Mouse (Mus musculus): Measurements from ENCODE around the gene Chac1. TPM values are rescaled to one million over a fixed set of nuclear protein-coding genes. Genes with fewer than 3 reads are reported as not detected.

The Chac1 gene
- total and polyA plus RNA-seq, 2 experiments from 2014 or later: 0.11 to 0.52 TPM

GRCm38 (mm10) chr2:119379455-119379854 lies 28.4 kb downstream of the Chac1 start:
- no peak for ATAC-seq (ENCODE audit: insufficient read depth, low read depth)
- Histone ChIP-seq H3K27me3 (ENCODE audit: control insufficient read depth, insufficient read depth, low read length) (no peaks in the 10 kb centered on the region), H3K27ac (ENCODE audit: low read depth) (no peak overlapping the region), H3K4me2 (ENCODE audit: low read depth, low read length) (no peak overlapping the region), H3K9ac (replicated peaks; ENCODE audit: low read depth, low read length) (no peak overlapping the region), H3K9me3 (replicated peaks; ENCODE audit: control insufficient read depth, low read length) (no peaks in the 10 kb centered on the region), H3K4me1 (ENCODE audit: control insufficient read depth, insufficient read depth) (no peaks in the 10 kb centered on the region), H3K4me3 (ENCODE audit: low read depth, low read length) (no peak overlapping the region), H3K36me3 (replicated peaks; ENCODE audit: control insufficient read depth, insufficient read depth, low read length) (peaks cover 84% of the 10 kb centered on the region)
- 71% methylated on average over 3 of the region's 3 CpGs for whole genome bisulfite sequencing
- DNase-seq (ENCODE audit: low spot score): no peak
- no peak for TF ChIP-seq EP300 (IDR thresholded peaks at IDR 0.05; ENCODE audit: low read depth)
- TF ChIP-seq CTCF (IDR thresholded peaks at IDR 0.05; ENCODE audit: low read depth): no peak

GRCm38 (mm10) chr2:119388266-119388665 lies 37.2 kb downstream of the Chac1 start:
- 46% methylated on average over 1 of the region's 1 CpGs for WGBS
- TF ChIP-seq CTCF (IDR thresholded peaks at IDR 0.05; ENCODE audit: low read depth) (no peak), EP300 (IDR thresholded peaks at IDR 0.05; ENCODE audit: low read depth) (no peak)
- Histone ChIP-seq H3K27ac (ENCODE audit: low read depth) (no peak overlapping the region), H3K4me3 (ENCODE audit: low read depth, low read length) (no peak overlapping the region), H3K4me2 (ENCODE audit: low read depth, low read length) (no peak overlapping the region), H3K27me3 (ENCODE audit: control insufficient read depth, insufficient read depth, low read length) (no peaks in the 10 kb centered on the region), H3K4me1 (ENCODE audit: control insufficient read depth, insufficient read depth) (no peaks in the 10 kb centered on the region), H3K36me3 (replicated peaks; ENCODE audit: control insufficient read depth, insufficient read depth, low read length) (peaks cover 56% of the 10 kb centered on the region), H3K9me3 (replicated peaks; ENCODE audit: control insufficient read depth, low read length) (no peaks in the 10 kb centered on the region), H3K9ac (replicated peaks; ENCODE audit: low read depth, low read length) (no peak overlapping the region)
- ATAC-seq (ENCODE audit: insufficient read depth, low read depth) (no peak), DNase-seq (ENCODE audit: low spot score) (no peak)

- ATAC-seq (ENCODE audit: insufficient read depth, low read depth) (no peak), DNase-seq (ENCODE audit: low spot score) (no peak)
- H3K4me2 ChIP-seq (ENCODE audit: low read depth, low read length): no peak overlapping the region
- H3K9me3 ChIP-seq (replicated peaks; ENCODE audit: control insufficient read depth, low read length): no peaks in the 10 kb centered on the region
- TF ChIP-seq EP300 (IDR thresholded peaks at IDR 0.05; ENCODE audit: low read depth) (no peak), CTCF (IDR thresholded peaks at IDR 0.05; ENCODE audit: low read depth) (no peak)
- H3K9ac ChIP-seq (replicated peaks; ENCODE audit: low read depth, low read length): no peak overlapping the region
- H3K27me3 ChIP-seq (ENCODE audit: control insufficient read depth, insufficient read depth, low read length): no peaks in the 10 kb centered on the region
- H3K4me3 ChIP-seq (ENCODE audit: low read depth, low read length): no peak overlapping the region
- no peaks in the 10 kb centered on the region for H3K4me1 ChIP-seq (ENCODE audit: control insufficient read depth, insufficient read depth)
- H3K36me3 ChIP-seq (replicated peaks; ENCODE audit: control insufficient read depth, insufficient read depth, low read length): peaks cover 59% of the 10 kb centered on the region
- H3K27ac ChIP-seq (ENCODE audit: low read depth): no peak overlapping the region
- 89% methylated on average over 4 of the region's 4 CpGs for WGBS
These were observed 39.0 kb downstream of the Chac1 start for GRCm38 (mm10) chr2:119389992-119390391.

DNA sequence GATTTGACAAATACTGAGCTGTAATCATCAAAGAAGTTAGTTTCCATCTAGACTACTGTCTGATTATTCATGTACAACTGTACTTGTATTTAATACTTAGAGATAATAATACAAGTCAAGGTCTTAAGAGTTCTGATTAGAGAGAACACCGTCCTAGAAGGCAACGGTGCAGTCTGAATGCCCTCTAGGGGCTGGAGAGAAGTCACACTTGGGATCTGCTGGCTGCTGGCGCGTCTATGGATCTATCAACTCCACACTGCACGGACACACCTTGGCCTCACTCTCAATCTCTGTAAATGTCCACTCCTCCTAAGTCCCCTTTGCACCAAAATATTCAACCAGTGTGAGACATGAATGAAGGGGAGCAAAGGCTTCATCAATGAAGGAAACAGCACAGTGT lies 47.2 kb downstream of the Chac1 start:
- no peak overlapping the region for H3K9ac ChIP-seq (replicated peaks; ENCODE audit: low read depth, low read length)
- DNase-seq (ENCODE audit: low spot score): no peak
- H3K36me3 ChIP-seq (replicated peaks; ENCODE audit: control insufficient read depth, insufficient read depth, low read length): peaks cover 58% of the 10 kb centered on the region
- no peak for ATAC-seq (ENCODE audit: insufficient read depth, low read depth)
- H3K4me1 ChIP-seq (ENCODE audit: control insufficient read depth, insufficient read depth): no peaks in the 10 kb centered on the region
- 77% methylated on average over 5 of the region's 5 CpGs for WGBS
- TF ChIP-seq CTCF (IDR thresholded peaks at IDR 0.05; ENCODE audit: low read depth) (no peak), EP300 (IDR thresholded peaks at IDR 0.05; ENCODE audit: low read depth) (no peak)
- H3K9me3 ChIP-seq (replicated peaks; ENCODE audit: control insufficient read depth, low read length): no peaks in the 10 kb centered on the region
- H3K4me2 ChIP-seq (ENCODE audit: low read depth, low read length): no peak overlapping the region
- no peak overlapping the region for H3K27ac ChIP-seq (ENCODE audit: low read depth)
- no peak overlapping the region for H3K4me3 ChIP-seq (ENCODE audit: low read depth, low read length)
- no peaks in the 10 kb centered on the region for H3K27me3 ChIP-seq (ENCODE audit: control insufficient read depth, insufficient read depth, low read length)

DNA sequence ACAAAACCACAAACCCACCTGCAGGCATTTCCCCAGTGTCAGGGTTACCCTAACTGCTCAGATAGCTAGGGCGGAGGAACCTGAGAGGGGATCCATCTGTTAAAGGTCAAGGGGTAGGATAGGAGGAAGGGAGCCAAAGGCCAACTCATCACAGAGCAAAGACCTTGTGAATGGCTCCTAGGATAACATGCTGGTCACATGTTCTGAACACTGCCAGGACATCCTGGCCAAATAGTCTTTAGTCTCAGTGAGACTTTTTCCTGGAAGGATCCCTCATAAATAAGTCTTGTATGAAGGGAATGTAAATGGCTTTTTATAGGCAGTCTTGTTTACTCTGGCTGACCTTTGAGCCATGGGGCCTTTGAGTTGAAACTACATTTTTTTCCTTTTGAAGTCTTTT lies 47.6 kb downstream of the Chac1 start:
- Histone ChIP-seq H3K4me3 (ENCODE audit: low read depth, low read length) (no peak overlapping the region), H3K9me3 (replicated peaks; ENCODE audit: control insufficient read depth, low read length) (no peaks in the 10 kb centered on the region), H3K9ac (replicated peaks; ENCODE audit: low read depth, low read length) (no peak overlapping the region), H3K4me1 (ENCODE audit: control insufficient read depth, insufficient read depth) (no peaks in the 10 kb centered on the region), H3K27me3 (ENCODE audit: control insufficient read depth, insufficient read depth, low read length) (no peaks in the 10 kb centered on the region), H3K36me3 (replicated peaks; ENCODE audit: control insufficient read depth, insufficient read depth, low read length) (peaks cover 59% of the 10 kb centered on the region), H3K4me2 (ENCODE audit: low read depth, low read length) (no peak overlapping the region), H3K27ac (ENCODE audit: low read depth) (no peak overlapping the region)
- WGBS: 100% methylated on average over 1 of the region's 1 CpGs
- ATAC-seq (ENCODE audit: insufficient read depth, low read depth) (no peak), DNase-seq (ENCODE audit: low spot score) (no peak)
- TF ChIP-seq CTCF (IDR thresholded peaks at IDR 0.05; ENCODE audit: low read depth) (no peak), EP300 (IDR thresholded peaks at IDR 0.05; ENCODE audit: low read depth) (no peak)

GRCm38 (mm10) chr2:119399313-119399712 lies 48.3 kb downstream of the Chac1 start:
- H3K4me2 ChIP-seq (ENCODE audit: low read depth, low read length): no peak overlapping the region
- H3K27ac ChIP-seq (ENCODE audit: low read depth): no peak overlapping the region
- H3K9ac ChIP-seq (replicated peaks; ENCODE audit: low read depth, low read length): no peak overlapping the region
- no peaks in the 10 kb centered on the region for H3K27me3 ChIP-seq (ENCODE audit: control insufficient read depth, insufficient read depth, low read length)
- no peak for ATAC-seq (ENCODE audit: insufficient read depth, low read depth)
- DNase-seq (ENCODE audit: low spot score): no peak
- H3K4me3 ChIP-seq (ENCODE audit: low read depth, low read length): no peak overlapping the region
- no peaks in the 10 kb centered on the region for H3K9me3 ChIP-seq (replicated peaks; ENCODE audit: control insufficient read depth, low read length)
- H3K4me1 ChIP-seq (ENCODE audit: control insufficient read depth, insufficient read depth): no peaks in the 10 kb centered on the region
- H3K36me3 ChIP-seq (replicated peaks; ENCODE audit: control insufficient read depth, insufficient read depth, low read length): peaks cover 61% of the 10 kb centered on the region
- TF ChIP-seq EP300 (IDR thresholded peaks at IDR 0.05; ENCODE audit: low read depth) (no peak), CTCF (IDR thresholded peaks at IDR 0.05; ENCODE audit: low read depth) (no peak)

Other genes starting within 250 kb of the Chac1 start
- 2.7 and 10.9 TPM in 2 replicates for gene Rad51, start 238.4 kb upstream of the Chac1 start, total RNA-seq (2014; rRNA removed; ENCODE audit: low replicate concordance)
- gene Rad51, start 238.4 kb upstream of the Chac1 start, polyA plus RNA-seq (2015; fragmentation: Nextera tagmentation; extraction: Ambion mirVana): 7.7 and 8.1 TPM in 2 replicates
- gene Rmdn3, start 194.2 kb upstream of the Chac1 start, total RNA-seq (2014; rRNA removed; ENCODE audit: low replicate concordance): 17.0 and 24.2 TPM in 2 replicates
- gene Rmdn3, start 194.2 kb upstream of the Chac1 start, polyA plus RNA-seq (2015; fragmentation: Nextera tagmentation; extraction: Ambion mirVana): 14.4 and 14.6 TPM in 2 replicates
- gene Gchfr, start 183.5 kb upstream of the Chac1 start, total RNA-seq (2014; rRNA removed; ENCODE audit: low replicate concordance): 1.5 and 12.0 TPM in 2 replicates
- 5.6 and 5.7 TPM in 2 replicates for gene Gchfr, start 183.5 kb upstream of the Chac1 start, polyA plus RNA-seq (2015; fragmentation: Nextera tagmentation; extraction: Ambion mirVana)
- not detected in 2 replicates for gene Gm14137, start 176.7 kb upstream of the Chac1 start, total RNA-seq (2014; rRNA removed; ENCODE audit: low replicate concordance)
- gene Gm14137, start 176.7 kb upstream of the Chac1 start, polyA plus RNA-seq (2015; fragmentation: Nextera tagmentation; extraction: Ambion mirVana): 0.07 and 0.12 TPM in 2 replicates
- gene Zfyve19, start 142.6 kb upstream of the Chac1 start, total RNA-seq (2014; rRNA removed; ENCODE audit: low replicate concordance): 17.7 and 26.4 TPM in 2 replicates
- 26.9 and 27.3 TPM in 2 replicates for gene Zfyve19, start 142.6 kb upstream of the Chac1 start, polyA plus RNA-seq (2015; fragmentation: Nextera tagmentation; extraction: Ambion mirVana)
- 8.4 and 18.7 TPM in 2 replicates for gene Dnajc17, start 142.4 kb upstream of the Chac1 start, total RNA-seq (2014; rRNA removed; ENCODE audit: low replicate concordance)
- gene Dnajc17, start 142.4 kb upstream of the Chac1 start, polyA plus RNA-seq (2015; fragmentation: Nextera tagmentation; extraction: Ambion mirVana): 8.8 and 9.1 TPM in 2 replicates
- gene Ppp1r14d, start 121.3 kb upstream of the Chac1 start, total RNA-seq (2014; rRNA removed; ENCODE audit: low replicate concordance): not detected in 2 replicates
- gene Ppp1r14d, start 121.3 kb upstream of the Chac1 start, polyA plus RNA-seq (2015; fragmentation: Nextera tagmentation; extraction: Ambion mirVana): not detected in 2 replicates
- gene Spint1, start 113.9 kb upstream of the Chac1 start, total RNA-seq (2014; rRNA removed; ENCODE audit: low replicate concordance): 11.6 and 11.7 TPM in 2 replicates
- gene Spint1, start 113.9 kb upstream of the Chac1 start, polyA plus RNA-seq (2015; fragmentation: Nextera tagmentation; extraction: Ambion mirVana): 0.14 and 0.34 TPM in 2 replicates
- 3.4 TPM in 1 of 2 replicates, not detected in the other for gene Rhov, start 80.0 kb upstream of the Chac1 start, total RNA-seq (2014; rRNA removed; ENCODE audit: low replicate concordance)
- 0.19 TPM in 1 of 2 replicates, not detected in the other for gene Rhov, start 80.0 kb upstream of the Chac1 start, polyA plus RNA-seq (2015; fragmentation: Nextera tagmentation; extraction: Ambion mirVana)
- 14.3 and 16.2 TPM in 2 replicates for gene Vps18, start 62.5 kb upstream of the Chac1 start, total RNA-seq (2014; rRNA removed; ENCODE audit: low replicate concordance)
- 8.0 and 8.3 TPM in 2 replicates for gene Vps18, start 62.5 kb upstream of the Chac1 start, polyA plus RNA-seq (2015; fragmentation: Nextera tagmentation; extraction: Ambion mirVana)
- gene Dll4, start 25.4 kb upstream of the Chac1 start, total RNA-seq (2014; rRNA removed; ENCODE audit: low replicate concordance): 5.0 and 6.6 TPM in 2 replicates
- gene Dll4, start 25.4 kb upstream of the Chac1 start, polyA plus RNA-seq (2015; fragmentation: Nextera tagmentation; extraction: Ambion mirVana): 5.7 and 6.2 TPM in 2 replicates
- gene Ino80, start 126.5 kb downstream of the Chac1 start, total RNA-seq (2014; rRNA removed; ENCODE audit: low replicate concordance): 7.2 TPM in 2 replicates
- gene Ino80, start 126.5 kb downstream of the Chac1 start, polyA plus RNA-seq (2015; fragmentation: Nextera tagmentation; extraction: Ambion mirVana): 1.7 and 2.0 TPM in 2 replicates
- not detected in 2 replicates for gene Exd1, start 196.4 kb downstream of the Chac1 start, total RNA-seq (2014; rRNA removed; ENCODE audit: low replicate concordance)
- 0.03 and 0.18 TPM in 2 replicates for gene Exd1, start 196.4 kb downstream of the Chac1 start, polyA plus RNA-seq (2015; fragmentation: Nextera tagmentation; extraction: Ambion mirVana)
- gene Chp1, start 196.5 kb downstream of the Chac1 start, total RNA-seq (2014; rRNA removed; ENCODE audit: low replicate concordance): 81.1 and 82.3 TPM in 2 replicates
- gene Chp1, start 196.5 kb downstream of the Chac1 start, polyA plus RNA-seq (2015; fragmentation: Nextera tagmentation; extraction: Ambion mirVana): 51.1 and 53.3 TPM in 2 replicates